Mouse (Mus musculus) hindlimb bud, embryonic 11.5 days (tissue): ENCODE results near the gene Rab40c.

ENCODE experiments used
- DNase-seq: peaks from one replicate; pipeline ENCODE4 v3.0.0-alpha.2; 2012; ENCODE audit warnings: low read depth, low spot score; ENCODE audit errors: extremely low spot score

The Rab40c gene

GRCm38 (mm10) chr17:25919144-25919785, at the start of gene Rab40c:
TSS of gene Rab40c (minus strand) at chr17:25919727.
- no peak for DNase-seq

GRCm38 (mm10) chr17:25968176-25968575, 48.6 kb upstream of the Rab40c start:
- no peak for DNase-seq

- no peak for DNase-seq
Observed at GRCm38 (mm10) chr17:25967652-25968051, 48.1 kb upstream of the Rab40c start.

- no peak for DNase-seq
Observed at GRCm38 (mm10) chr17:25964271-25964670, 44.7 kb upstream of the Rab40c start.

GRCm38 (mm10) chr17:25962413-25962905, 42.9 kb upstream of the Rab40c start:
- DNase-seq, result no peak

- DNase-seq, result no peak
Observed at GRCm38 (mm10) chr17:25961566-25961965, 42.0 kb upstream of the Rab40c start.

- no peak for DNase-seq
Observed at GRCm38 (mm10) chr17:25959630-25960467, 40.3 kb upstream of the Rab40c start.

GRCm38 (mm10) chr17:25958771-25959494, 39.4 kb upstream of the Rab40c start:
- no peak for DNase-seq

GRCm38 (mm10) chr17:25957586-25958051, 38.1 kb upstream of the Rab40c start:
- no peak for DNase-seq

GRCm38 (mm10) chr17:25956631-25957030, 37.1 kb upstream of the Rab40c start:
- DNase-seq, result no peak

GRCm38 (mm10) chr17:25956201-25956600, 36.7 kb upstream of the Rab40c start:
- no peak for DNase-seq

- DNase-seq, result no peak
Observed at GRCm38 (mm10) chr17:25955736-25956135, 36.2 kb upstream of the Rab40c start.

- no peak for DNase-seq
Observed at GRCm38 (mm10) chr17:25954671-25955070, 35.1 kb upstream of the Rab40c start.

- DNase-seq, result no peak
Observed at GRCm38 (mm10) chr17:25953161-25953560, 33.6 kb upstream of the Rab40c start.

- DNase-seq, result no peak
Observed at GRCm38 (mm10) chr17:25951803-25952623, 32.5 kb upstream of the Rab40c start, which contains the start of gene A930017K11Rik. TSS of gene A930017K11Rik (minus strand) at chr17:25952565.

- DNase-seq, result no peak
Observed at GRCm38 (mm10) chr17:25951225-25951802, 31.8 kb upstream of the Rab40c start.

- no peak for DNase-seq
Observed at GRCm38 (mm10) chr17:25950706-25951105, 31.2 kb upstream of the Rab40c start.

- DNase-seq, result no peak
Observed at GRCm38 (mm10) chr17:25949981-25950380, 30.5 kb upstream of the Rab40c start.

- no peak for DNase-seq
Observed at GRCm38 (mm10) chr17:25948051-25948450, 28.5 kb upstream of the Rab40c start.

GRCm38 (mm10) chr17:25947576-25947975, 28.0 kb upstream of the Rab40c start:
- no peak for DNase-seq
